Mouse (Mus musculus) bone marrow, adult 2 months (tissue): ENCODE results near the gene Thoc5. TPM values are rescaled to one million over a fixed set of nuclear protein-coding genes. Genes with fewer than 3 reads are reported as not detected.
A peak's percentile ranks its signal among the peaks of the same experiment; 100 is the strongest.

Experiments used
- H3K27ac ChIP-seq: fragments of 200-500 bp; 2 replicates; pipeline ENCODE4 v1.5.1; 2012; ENCODE audit warnings: low read depth, mild to moderate bottlenecking, control low read depth, inconsistent platforms, low read length; ENCODE audit not compliant: control insufficient read depth, poor library complexity, insufficient read depth
- H3K4me1 ChIP-seq: fragments of 200-500 bp; 2 replicates; pipeline ENCODE4 v1.6.1; 2011; ENCODE audit warnings: low read length; ENCODE audit not compliant: control insufficient read depth, insufficient read depth
- H3K4me3 ChIP-seq: fragments of 200-500 bp; replicated peaks from 2 replicates; pipeline ENCODE3; 2011; ENCODE audit warnings: mild to moderate bottlenecking, low read depth, low read length, control low read depth; ENCODE audit not compliant: control insufficient read depth
- CTCF ChIP-seq: fragments of 200-500 bp; IDR thresholded peaks from 2 replicates; pipeline ENCODE4 v1.5.1; 2011; ENCODE audit warnings: low read length, control low read depth; ENCODE audit not compliant: control insufficient read depth, insufficient read depth
- POLR2A ChIP-seq: fragments of 200-500 bp; IDR thresholded peaks from 2 replicates; pipeline ENCODE4 v1.6.1; 2011; ENCODE audit warnings: low read depth, mild to moderate bottlenecking, control low read depth, low read length, borderline replicate concordance; ENCODE audit not compliant: control insufficient read depth
- WGBS: fragments of 180-500 bp; shearing (Covaris S2); methylation state at CpG from one replicate; pipeline ENCODE4 v1.1.7; 2018; 5-methylcytosine and 5-hydroxymethylcytosine counted together
- polyA plus RNA-seq: library from polyadenylated mRNA; stranded (reverse); fragments of >200 nt; gene quantifications from 2 replicates; pipeline ENCODE4 v1.2.4, GENCODE M21; 2011; ENCODE audit warnings: low replicate concordance; ENCODE audit not compliant: missing spikeins, insufficient read depth, insufficient read length

Thoc5 gene
- polyA plus RNA-seq, 1 experiment: 18.8 TPM

DNA sequence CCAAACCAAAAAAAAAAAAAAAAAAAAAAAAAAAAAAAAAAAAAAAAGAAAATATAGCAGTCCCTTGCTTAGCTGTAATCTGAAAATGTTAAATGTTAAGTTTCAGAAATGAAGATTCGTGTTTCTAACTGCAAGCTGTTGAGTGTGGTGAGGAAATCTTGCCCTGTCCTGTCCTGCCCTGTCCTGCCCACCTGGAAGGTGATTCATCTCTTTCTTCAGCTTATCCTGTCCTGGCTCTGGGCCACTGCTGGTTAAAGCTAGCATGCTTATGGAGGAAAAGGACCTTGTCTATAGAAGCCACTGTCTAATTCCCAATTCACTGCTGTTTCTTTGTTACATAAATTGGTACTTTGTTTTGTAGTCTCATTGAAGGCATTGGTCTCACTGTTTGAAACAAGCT lies 34.1 kb upstream of the Thoc5 start:
- Histone ChIP-seq H3K4me3 (no peak overlapping the region), H3K27ac (no peak overlapping the region), H3K4me1 (no peaks in the 10 kb centered on the region)
- TF ChIP-seq CTCF: no peak
- no peak for TF ChIP-seq POLR2A
- 40% methylated on average over 1 of the region's 1 CpGs for WGBS

- WGBS: 53% methylated on average over 11 of the region's 11 CpGs
- no peak overlapping the region for H3K27ac ChIP-seq
- no peak for TF ChIP-seq CTCF
- no peak for TF ChIP-seq POLR2A
- no peak overlapping the region for H3K4me3 ChIP-seq
- no peaks in the 10 kb centered on the region for H3K4me1 ChIP-seq
Observed at GRCm38 (mm10) chr11:4861816-4862604, 33.1 kb upstream of the Thoc5 start.

DNA sequence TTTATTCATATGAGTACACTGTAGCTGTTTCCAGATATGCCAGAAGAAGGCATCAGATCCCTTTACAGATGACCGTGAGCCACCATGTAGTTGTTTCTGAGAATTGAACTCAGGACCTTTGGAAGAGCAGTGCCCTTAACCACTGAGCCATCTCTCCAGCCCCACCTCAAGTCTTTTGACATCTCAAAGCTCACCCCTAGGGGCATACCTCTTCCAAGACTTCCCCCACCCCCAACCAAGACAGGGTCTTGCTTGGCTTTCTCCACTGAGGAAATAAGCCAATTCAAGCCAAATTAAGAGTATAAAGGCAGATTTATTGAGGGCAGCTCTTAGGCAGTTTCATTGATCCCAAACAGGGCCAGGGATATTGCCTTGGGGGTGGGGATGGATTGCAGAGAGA lies 32.4 kb upstream of the Thoc5 start:
- Histone ChIP-seq H3K27ac (no peak overlapping the region), H3K4me1 (no peaks in the 10 kb centered on the region), H3K4me3 (no peak overlapping the region)
- TF ChIP-seq POLR2A: no peak
- no peak for TF ChIP-seq CTCF
- 96% methylated on average over 1 of the region's 1 CpGs for WGBS

GRCm38 (mm10) chr11:4865645-4866251 lies 29.4 kb upstream of the Thoc5 start:
- 42% methylated on average over 10 of the region's 10 CpGs for WGBS
- H3K4me1 ChIP-seq: no peaks in the 10 kb centered on the region
- TF ChIP-seq POLR2A: no peak
- 0 out of 2 replicates have a peak, but pooled peaks have one; percentile 15 for TF ChIP-seq CTCF
- no peak overlapping the region for H3K4me3 ChIP-seq
- no peak overlapping the region for H3K27ac ChIP-seq

GRCm38 (mm10) chr11:4873755-4874475 lies 21.2 kb upstream of the Thoc5 start, which contains the start of gene Nipsnap1:
Nipsnap1 (plus strand) TSS chr11:4873951.
- under 1% methylated on average over 30 of the region's 30 CpGs for WGBS
- Histone ChIP-seq H3K4me3 (peak within 1 kb of the TSS; percentile 47), H3K4me1 (peaks cover 4% of the 10 kb centered on the region), H3K27ac (no peak within 1 kb of the TSS)
- TF ChIP-seq CTCF: no peak
- TF ChIP-seq POLR2A: peak; percentile 15; the same call in 1 of the 2 replicates

DNA sequence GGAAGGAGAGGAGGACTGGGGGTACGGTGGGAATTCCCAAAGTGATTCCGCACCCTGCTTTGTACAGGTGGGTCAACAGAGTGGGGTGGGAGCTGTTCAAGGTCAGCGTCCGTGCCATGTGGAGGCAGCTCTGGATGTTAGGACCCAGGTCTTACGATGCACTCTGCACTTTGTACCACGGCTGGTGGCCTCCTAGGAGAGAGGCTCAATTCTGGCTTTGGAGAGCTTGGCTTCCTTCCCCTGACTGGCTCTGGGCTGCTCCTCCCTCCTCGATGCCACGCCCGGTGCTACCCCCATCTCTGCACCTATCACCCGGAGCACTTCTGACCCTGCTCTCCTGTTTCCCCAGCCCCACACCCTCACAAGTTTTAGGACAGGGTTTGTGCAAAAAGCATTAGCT lies 20.6 kb upstream of the Thoc5 start:
- WGBS: 10% methylated on average over 10 of the region's 10 CpGs
- H3K27ac ChIP-seq: no peak overlapping the region
- H3K4me1 ChIP-seq: peaks cover 4% of the 10 kb centered on the region
- H3K4me3 ChIP-seq: peak overlapping the region; percentile 1
- no peak for TF ChIP-seq POLR2A
- TF ChIP-seq CTCF: no peak

DNA sequence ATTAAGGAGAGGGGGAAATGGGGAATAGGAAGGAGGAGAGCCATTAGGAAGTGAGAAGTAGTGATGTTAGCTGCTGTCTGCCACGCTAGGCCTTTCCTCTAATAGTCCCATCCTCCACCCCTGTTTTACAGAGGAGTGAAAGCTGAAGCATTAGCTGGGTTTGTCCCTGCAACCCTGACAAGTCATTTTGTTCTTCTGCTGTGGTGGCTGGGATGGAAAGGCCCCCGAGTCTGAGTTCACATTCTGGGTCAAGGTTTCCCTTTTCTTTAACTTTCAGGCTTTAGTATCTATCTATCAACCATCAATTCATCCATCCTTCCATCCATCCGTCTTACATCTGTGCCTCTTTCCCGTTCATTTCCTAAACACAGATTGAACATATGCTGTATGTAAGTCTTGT lies 14.0 kb upstream of the Thoc5 start:
- no peak for TF ChIP-seq CTCF
- TF ChIP-seq POLR2A: no peak
- Histone ChIP-seq H3K4me3 (no peak overlapping the region), H3K27ac (no peak overlapping the region), H3K4me1 (no peaks in the 10 kb centered on the region)
- 76% methylated on average over 4 of the region's 4 CpGs for WGBS

DNA sequence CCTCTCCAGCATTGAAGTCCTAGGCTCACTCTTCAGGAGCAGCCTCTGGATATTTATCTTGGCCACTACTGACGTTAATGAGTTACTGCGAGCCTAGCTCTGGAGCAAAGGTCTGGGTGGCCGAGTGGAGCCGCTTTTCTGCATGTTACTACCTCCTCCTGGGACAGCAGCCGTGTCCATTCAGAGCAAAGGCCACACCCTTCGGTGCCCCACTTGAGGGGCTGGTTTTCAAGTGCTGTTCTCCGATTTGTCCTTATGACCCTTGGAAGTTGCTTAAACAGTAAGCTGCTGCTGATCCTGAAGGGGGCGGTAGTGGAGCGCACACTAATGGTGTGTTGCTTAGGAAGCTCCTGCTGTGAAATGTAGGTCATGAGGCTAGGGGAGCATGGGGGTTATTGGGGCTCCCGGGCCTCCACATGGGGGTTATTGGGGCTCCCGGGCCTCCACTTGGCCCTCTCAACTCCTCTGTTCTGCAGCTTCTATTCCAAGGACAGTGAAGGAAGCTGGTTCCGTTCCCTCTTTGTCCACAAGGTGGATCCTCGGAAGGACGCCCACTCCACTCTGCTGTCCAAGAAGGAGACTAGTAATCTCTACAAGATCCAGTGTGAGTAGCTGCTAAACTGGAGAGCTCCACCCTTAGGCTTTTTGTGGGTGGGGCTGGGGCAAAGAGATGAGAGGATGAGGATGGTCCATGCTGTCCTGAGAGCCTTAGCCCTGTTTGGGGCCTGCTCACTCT lies 12.1 kb upstream of the Thoc5 start:
- no peaks in the 10 kb centered on the region for H3K4me1 ChIP-seq
- no peak overlapping the region for H3K27ac ChIP-seq
- 83% methylated on average over 14 of the region's 14 CpGs for WGBS
- H3K4me3 ChIP-seq: no peak overlapping the region
- TF ChIP-seq POLR2A (no peak), CTCF (no peak)
